Mouse (Mus musculus) adrenal gland, postnatal 25 days (tissue): ENCODE results near the gene E130208F15Rik. TPM values are rescaled to one million over a fixed set of nuclear protein-coding genes. Genes with fewer than 3 reads are reported as not detected.

Experiments
- DNase-seq: peaks from one replicate; pipeline ENCODE4 v3.0.0; 2021; ENCODE audit warnings: mixed read lengths
- long read RNA-seq: library from polyadenylated mRNA; stranded (forward); transcript quantifications from one replicate; pipeline ENCODE4 v2.0.0, GENCODE M21; 2021
- total RNA-seq: library from RNA; stranded (reverse); gene quantifications from 2 replicates; pipeline ENCODE4 v1.2.3, GENCODE M21; 2021

The E130208F15Rik gene
- 1.5 and 2.0 TPM in 2 replicates for total RNA-seq
- long read RNA-seq, partial matches to known transcripts = 0 of 1 reads
- long read RNA-seq, other reads (novel, unspliced or antisense) = 0 of 1 reads

- peak; percentile 71 for DNase-seq
These were observed at the start of gene E130208F15Rik for GRCm38 (mm10) chr7:30321539-30322284. E130208F15Rik (plus strand) TSS chr7:30321740.

- no peak for DNase-seq
These were observed 47.2 kb upstream of the E130208F15Rik start for GRCm38 (mm10) chr7:30274383-30274782.

- no peak for DNase-seq
These were observed 42.6 kb upstream of the E130208F15Rik start for GRCm38 (mm10) chr7:30278911-30279310.

DNA sequence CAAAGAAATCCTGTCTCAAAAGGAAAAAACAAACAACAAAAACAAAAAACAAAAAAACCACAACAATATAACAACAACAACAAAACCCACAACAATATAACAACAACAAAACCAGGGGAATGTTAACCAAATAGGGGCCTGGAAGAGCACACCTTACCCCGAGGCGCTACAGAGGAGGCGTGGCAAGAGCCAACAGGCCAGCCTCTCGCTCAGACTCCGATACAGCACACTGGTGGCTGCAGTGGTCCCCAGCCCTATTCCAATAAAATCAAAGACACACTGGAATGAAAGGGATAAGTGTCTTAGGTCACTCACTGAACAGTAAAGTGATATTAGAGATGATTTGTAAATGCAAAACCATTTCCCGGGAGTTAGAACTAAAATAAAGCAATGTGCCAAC, 42.0 kb upstream of the E130208F15Rik start:
- no peak for DNase-seq

- peak; percentile 90 for DNase-seq
These were observed 41.4 kb upstream of the E130208F15Rik start, which contains the start of the genes Thap8 and Wdr62 for GRCm38 (mm10) chr7:30279951-30280669. Thap8 (plus strand) TSS chr7:30280094. Wdr62 (minus strand) TSS chr7:30280419.

DNA sequence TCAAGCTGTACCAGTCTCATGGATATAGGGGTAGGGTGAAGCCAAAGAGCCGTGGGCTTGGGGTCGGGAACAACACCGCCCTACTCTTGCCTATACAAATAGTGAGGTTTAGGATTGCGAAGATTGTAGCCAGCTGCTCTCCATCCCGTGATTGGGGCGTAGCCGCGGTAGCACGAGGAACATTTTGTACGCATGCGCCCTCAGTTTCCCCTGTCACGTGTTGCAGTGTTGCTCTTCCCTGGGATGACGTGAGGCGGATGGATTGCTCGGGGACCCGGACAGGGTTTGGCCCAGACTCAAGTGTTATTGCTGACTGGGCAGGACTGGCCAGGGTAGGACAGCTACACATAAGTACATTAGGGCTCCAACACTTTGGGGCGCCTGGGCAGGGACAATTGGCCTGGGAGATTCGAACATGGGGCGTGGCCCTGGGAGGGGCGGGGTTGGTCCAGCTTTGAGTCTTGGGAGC, 40.8 kb upstream of the E130208F15Rik start:
- DNase-seq = peak; percentile 78

GRCm38 (mm10) chr7:30281522-30281921, 40.0 kb upstream of the E130208F15Rik start:
- DNase-seq = no peak

- DNase-seq = no peak
These were observed 38.8 kb upstream of the E130208F15Rik start for GRCm38 (mm10) chr7:30282740-30283139.

- peak; percentile 52 for DNase-seq
These were observed 34.7 kb upstream of the E130208F15Rik start for GRCm38 (mm10) chr7:30286701-30287410.

DNA sequence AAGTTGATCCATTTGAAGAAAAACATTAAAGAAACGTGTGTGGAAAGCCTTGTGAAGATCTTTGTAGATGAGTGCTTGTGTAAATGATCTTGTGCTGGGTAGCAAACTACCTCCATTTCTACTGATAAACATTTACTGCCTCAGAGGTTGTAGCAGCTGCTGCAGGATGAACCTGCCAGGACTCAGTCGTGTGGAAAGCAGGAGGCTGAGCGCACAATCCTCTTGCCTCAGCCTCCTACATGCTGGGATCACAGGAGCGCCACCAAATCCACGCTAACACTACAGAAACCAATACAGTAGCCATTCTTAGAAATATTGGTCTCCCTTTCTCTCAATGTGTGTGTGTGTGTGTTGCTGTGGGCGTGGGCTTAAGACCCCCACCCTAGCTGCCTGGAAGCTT, 33.5 kb upstream of the E130208F15Rik start:
- no peak for DNase-seq

GRCm38 (mm10) chr7:30289071-30289713, 32.3 kb upstream of the E130208F15Rik start:
- DNase-seq = no peak

DNA sequence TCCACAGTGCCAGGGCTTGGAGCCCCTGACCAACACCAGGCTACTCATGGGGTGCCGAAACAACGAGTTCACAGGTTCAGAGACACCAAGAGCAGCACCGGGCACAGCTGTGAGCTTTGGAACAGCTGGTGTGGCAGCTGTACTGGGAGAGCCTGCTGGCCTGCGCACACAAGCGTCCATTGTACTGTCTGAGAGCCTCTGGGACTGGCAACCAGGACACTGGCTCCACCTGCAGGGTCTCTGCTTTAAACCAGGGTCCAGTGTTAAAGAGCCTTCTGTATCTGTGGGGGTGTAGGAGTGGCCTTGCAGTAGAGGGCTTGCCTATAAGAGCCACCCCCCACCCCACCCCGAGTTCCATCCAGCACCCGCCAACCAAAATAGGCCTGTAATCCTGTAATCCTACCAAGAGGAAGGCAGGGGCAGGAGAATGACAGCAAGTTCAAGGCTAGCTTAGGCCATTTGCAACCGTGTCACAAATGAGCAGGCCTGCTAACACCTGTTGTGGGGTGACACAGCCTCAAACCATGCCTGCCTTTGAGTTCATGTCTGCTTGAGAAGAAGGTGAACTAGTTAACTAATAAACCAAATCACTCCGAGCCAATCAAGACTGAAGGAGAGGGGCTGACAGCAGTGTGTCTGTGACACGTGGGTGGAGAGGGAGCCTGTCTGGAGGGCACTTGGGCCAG, 31.7 kb upstream of the E130208F15Rik start:
- DNase-seq = no peak

- DNase-seq = peak; percentile 67
These were observed 30.1 kb upstream of the E130208F15Rik start, which contains the start of gene Clip3 for GRCm38 (mm10) chr7:30291215-30292131. Clip3 (plus strand) TSS chr7:30291728.

DNA sequence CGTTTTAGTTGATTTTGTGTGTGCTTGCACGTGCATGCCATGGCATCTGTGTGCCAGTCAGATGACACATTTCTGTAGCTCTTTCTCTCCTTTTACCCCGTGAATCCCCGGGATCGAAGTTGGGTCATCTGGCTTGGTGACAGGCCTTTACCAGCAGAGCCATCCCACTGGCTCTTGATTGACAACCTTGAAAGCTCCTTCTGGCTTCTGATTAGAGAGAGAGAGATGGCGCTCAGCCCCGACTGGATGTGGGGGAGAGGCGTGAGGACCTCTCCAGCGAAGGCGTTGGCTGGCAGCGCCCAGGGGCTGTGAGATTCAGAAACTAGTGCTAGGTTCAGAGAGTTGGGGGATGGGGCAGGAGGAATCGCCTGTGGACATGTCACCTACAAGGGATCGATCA, 27.7 kb upstream of the E130208F15Rik start:
- no peak for DNase-seq

GRCm38 (mm10) chr7:30294296-30294695, 27.2 kb upstream of the E130208F15Rik start:
- DNase-seq = no peak

GRCm38 (mm10) chr7:30295103-30295502, 26.4 kb upstream of the E130208F15Rik start:
- DNase-seq = peak; percentile 63

- DNase-seq = no peak
These were observed 24.7 kb upstream of the E130208F15Rik start for GRCm38 (mm10) chr7:30296816-30297215.

- DNase-seq = no peak
These were observed 24.3 kb upstream of the E130208F15Rik start for GRCm38 (mm10) chr7:30297266-30297665.

GRCm38 (mm10) chr7:30300914-30301313, 20.6 kb upstream of the E130208F15Rik start:
- DNase-seq = peak; percentile 29
